Mouse (Mus musculus) bone marrow macrophage, adult 2 months (primary cell): ENCODE measurements around the gene Tmem135.

Experiments used
- CTCF ChIP-seq: IDR thresholded peaks from 2 replicates; pipeline ENCODE4 v1.5.1; 2012; ENCODE audit warnings: low read depth, mild to moderate bottlenecking, low read length, moderate library complexity
- POLR2A ChIP-seq: IDR thresholded peaks from 2 replicates; pipeline ENCODE4 v1.6.1; 2012; ENCODE audit warnings: mild to moderate bottlenecking, low read depth, low read length, borderline replicate concordance

DNA sequence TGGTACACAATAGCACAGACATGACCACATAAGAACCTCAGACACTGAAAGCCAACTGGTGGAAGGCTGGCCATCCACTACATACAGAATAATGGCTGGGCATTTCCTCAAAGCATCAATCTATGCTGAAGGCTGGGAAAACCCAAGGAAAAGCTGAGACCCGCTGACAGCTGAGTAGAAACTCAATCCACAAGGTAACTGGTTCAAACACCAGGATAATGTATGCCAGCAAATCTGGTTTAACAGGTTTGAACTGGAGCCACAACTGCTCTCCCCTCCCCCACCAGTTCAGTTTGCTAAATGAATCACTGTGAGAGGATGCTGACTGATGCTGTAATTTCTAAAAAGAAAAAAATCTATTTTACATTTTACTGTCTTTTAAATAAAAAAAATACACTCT lies 222.7 kb downstream of the Tmem135 start:
- TF ChIP-seq CTCF (no peak), POLR2A (no peak)
